Mouse (Mus musculus) CH12.LX (cell line): ENCODE results near the gene Prom1. TPM values are rescaled to one million over a fixed set of nuclear protein-coding genes. Genes with fewer than 3 reads are reported as not detected.

Experiments
- DNase-seq: peaks from one replicate; pipeline ENCODE4 v3.0.0-alpha.2; 2013; ENCODE audit errors: extremely low read depth
- H3K27ac ChIP-seq: 2 replicates; pipeline ENCODE4 v1.5.1; 2012; ENCODE audit warnings: low read depth, mild to moderate bottlenecking, control low read depth, moderate library complexity; ENCODE audit not compliant: insufficient read depth
- H3K27me3 ChIP-seq: replicated peaks from 2 replicates; pipeline ENCODE3; 2012; ENCODE audit warnings: inconsistent platforms
- H3K36me3 ChIP-seq, 2 experiments: replicated peaks in 1 of 2; 2 replicates each; pipeline versions ENCODE3 to v1.6.1; 2012; ENCODE audit warnings: inconsistent platforms in 1 of 2, low read length in 1 of 2, mild to moderate bottlenecking in 1 of 2, mixed read lengths in 1 of 2, moderate library complexity in 1 of 2; ENCODE audit not compliant: control insufficient read depth in 1 of 2, insufficient read depth in 1 of 2
- H3K4me1 ChIP-seq, 2 experiments: 2 replicates each; pipeline ENCODE4 v1.6.1; 2012; ENCODE audit warnings: inconsistent platforms in 1 of 2, moderate library complexity in 1 of 2; ENCODE audit not compliant: insufficient read depth in 2 of 2, control insufficient read depth in 1 of 2
- H3K4me2 ChIP-seq: 2 replicates; pipeline ENCODE4 v1.6.1; 2012; ENCODE audit warnings: low read depth, mild to moderate bottlenecking, control low read depth; ENCODE audit not compliant: poor library complexity, insufficient read depth, severe bottlenecking
- H3K4me3 ChIP-seq, 3 experiments: fragments of 150-350 bp in 1 of 3; sonication (generic) in 1 of 3; replicated peaks in 1 of 3; 2 replicates each; pipeline versions ENCODE3 to v1.5.1; 2011 to 2012; ENCODE audit warnings: low read depth in 2 of 3, low read length in 2 of 3, mild to moderate bottlenecking in 2 of 3, moderate library complexity in 2 of 3, control low read depth in 1 of 3, improper control_type of control experiment in 1 of 3, inconsistent platforms in 1 of 3, mixed read lengths in 1 of 3; ENCODE audit not compliant: poor library complexity in 1 of 3
- H3K79me2 ChIP-seq: replicated peaks from 2 replicates; pipeline ENCODE4 v1.6.1; 2012; ENCODE audit warnings: mild to moderate bottlenecking, moderate library complexity; ENCODE audit not compliant: control insufficient read depth, poor library complexity, insufficient read depth, severe bottlenecking; ENCODE audit errors: extremely low read depth
- H3K9ac ChIP-seq: 2 replicates; pipeline ENCODE4 v1.6.1; 2012; ENCODE audit warnings: low read depth, mild to moderate bottlenecking, control low read depth, moderate library complexity; ENCODE audit not compliant: insufficient read depth
- H3K9me3 ChIP-seq: replicated peaks from 2 replicates; pipeline ENCODE3; 2012; ENCODE audit warnings: low read length, inconsistent platforms, mixed read lengths
- BHLHE40 ChIP-seq: IDR thresholded peaks from 2 replicates; pipeline ENCODE4 v1.6.1; 2011; ENCODE audit warnings: mild to moderate bottlenecking, low read depth, low read length, improper control_type of control experiment
- CTCF ChIP-seq, 2 experiments: IDR thresholded peaks in 1 of 2; conservative IDR thresholded peaks in 1 of 2; 2 replicates each; pipeline ENCODE4 v1.5.1; 2011 to 2012; ENCODE audit warnings: low read depth in 2 of 2, low read length in 2 of 2, improper control_type of control experiment in 1 of 2, inconsistent platforms in 1 of 2, mild to moderate bottlenecking in 1 of 2, moderate library complexity in 1 of 2
- E2F4 ChIP-seq: IDR thresholded peaks from 2 replicates; pipeline ENCODE4 v1.6.1; 2011; ENCODE audit warnings: low read depth, low read length, improper control_type of control experiment; ENCODE audit not compliant: insufficient replicate concordance
- ETS1 ChIP-seq: conservative IDR thresholded peaks from 2 replicates; pipeline ENCODE4 v1.6.1; 2012; ENCODE audit warnings: low read depth, mild to moderate bottlenecking, inconsistent platforms, low read length, improper control_type of control experiment, moderate library complexity
- HCFC1 ChIP-seq: IDR thresholded peaks from 2 replicates; pipeline ENCODE4 v1.6.1; 2012; ENCODE audit warnings: low read depth, mild to moderate bottlenecking, inconsistent platforms, low read length, improper control_type of control experiment
- KAT2A ChIP-seq: IDR thresholded peaks from 2 replicates; pipeline ENCODE4 v1.6.1; 2012; ENCODE audit warnings: low read length, improper control_type of control experiment, inconsistent platforms; ENCODE audit not compliant: insufficient replicate concordance
- MAFK ChIP-seq: IDR thresholded peaks from 2 replicates; pipeline ENCODE4 v1.6.1; 2011; ENCODE audit warnings: low read length, improper control_type of control experiment; ENCODE audit not compliant: insufficient replicate concordance
- MEF2A ChIP-seq: IDR thresholded peaks from 2 replicates; pipeline ENCODE4 v1.6.1; 2014; ENCODE audit warnings: low read depth, mild to moderate bottlenecking, inconsistent platforms, low read length, improper control_type of control experiment, borderline replicate concordance
- MXI1 ChIP-seq: IDR thresholded peaks from 2 replicates; pipeline ENCODE4 v1.6.1; 2011; ENCODE audit warnings: mild to moderate bottlenecking, low read depth, low read length, improper control_type of control experiment
- MYC ChIP-seq: IDR thresholded peaks from 2 replicates; pipeline ENCODE4 v1.6.1; 2011; ENCODE audit warnings: low read depth, mild to moderate bottlenecking, improper control_type of control experiment, low read length
- NELFE ChIP-seq: IDR thresholded peaks from 2 replicates; pipeline ENCODE4 v1.6.1; 2011; ENCODE audit warnings: low read depth, low read length, improper control_type of control experiment
- NRF1 ChIP-seq: IDR thresholded peaks from 2 replicates; pipeline ENCODE4 v1.6.1; 2014; ENCODE audit warnings: low read depth, mild to moderate bottlenecking, inconsistent platforms, low read length, improper control_type of control experiment, moderate library complexity
- POLR2A ChIP-seq: IDR thresholded peaks from 2 replicates; pipeline ENCODE4 v1.6.1; 2011; ENCODE audit warnings: low read depth, mild to moderate bottlenecking, improper control_type of control experiment, low read length
- POLR2AphosphoS2 ChIP-seq: IDR thresholded peaks from 2 replicates; pipeline ENCODE4 v1.6.1; 2011; ENCODE audit warnings: low read depth, low read length, improper control_type of control experiment
- RCOR1 ChIP-seq: conservative IDR thresholded peaks from 2 replicates; pipeline ENCODE4 v1.6.1; 2012; ENCODE audit warnings: low read depth, mild to moderate bottlenecking, inconsistent platforms, low read length, improper control_type of control experiment
- SIN3A ChIP-seq: IDR thresholded peaks from 2 replicates; pipeline ENCODE4 v1.6.1; 2012; ENCODE audit warnings: low read length, improper control_type of control experiment, inconsistent platforms
- TBP ChIP-seq: conservative IDR thresholded peaks from 2 replicates; pipeline ENCODE4 v1.6.1; 2011; ENCODE audit warnings: low read depth, low read length, improper control_type of control experiment
- TCF12 ChIP-seq: IDR thresholded peaks from 2 replicates; pipeline ENCODE4 v1.6.1; 2014; ENCODE audit warnings: low read depth, mild to moderate bottlenecking, inconsistent platforms, low read length, improper control_type of control experiment
- ZMIZ1 ChIP-seq: IDR thresholded peaks from 2 replicates; pipeline ENCODE4 v1.6.1; 2012; ENCODE audit warnings: low read depth, mild to moderate bottlenecking, inconsistent platforms, low read length, improper control_type of control experiment
- ZNF384 ChIP-seq: IDR thresholded peaks from 2 replicates; pipeline ENCODE4 v1.6.1; 2012; ENCODE audit warnings: low read depth, low read length, improper control_type of control experiment, inconsistent platforms
- dilution Hi-C: fragments of 300-500 bp; cut with MboI; formaldehyde crosslinking; loops from 2 replicates; pipeline ENCODE4 v1.14.3; 2020; ENCODE audit warnings: low sequenced_read_pairs; ENCODE audit not compliant: extremely low pct_unique_long_range_greater_than_20kb, extremely low pct_ligation_motif_present
- in situ Hi-C: fragments of 300-500 bp; cut with MboI; formaldehyde crosslinking; loops from 3 replicates; pipeline ENCODE4 v1.14.3; 2019; ENCODE audit warnings: low sequenced_read_pairs, low pct_ligation_motif_present, low pct_unique_long_range_greater_than_20kb, mixed read lengths
- polyA plus RNA-seq: library from polyadenylated mRNA; unstranded; fragments of >175 nt; gene quantifications from 2 replicates; pipeline ENCODE4 v1.2.1, GENCODE M21; 2012; ENCODE audit warnings: low read depth; ENCODE audit not compliant: insufficient read length
- total RNA-seq, 2 experiments: library from RNA; depleted of rRNA; stranded (reverse); fragments of 300-350 nt in 1 of 2; fragments of >200 nt in 1 of 2; gene quantifications; 2 replicates each; pipeline ENCODE4 v1.2.3; 2012 to 2014

Prom1 gene
- total and polyA plus RNA-seq, 3 experiments = 0.13 to 0.39 (median 0.21) TPM

DNA sequence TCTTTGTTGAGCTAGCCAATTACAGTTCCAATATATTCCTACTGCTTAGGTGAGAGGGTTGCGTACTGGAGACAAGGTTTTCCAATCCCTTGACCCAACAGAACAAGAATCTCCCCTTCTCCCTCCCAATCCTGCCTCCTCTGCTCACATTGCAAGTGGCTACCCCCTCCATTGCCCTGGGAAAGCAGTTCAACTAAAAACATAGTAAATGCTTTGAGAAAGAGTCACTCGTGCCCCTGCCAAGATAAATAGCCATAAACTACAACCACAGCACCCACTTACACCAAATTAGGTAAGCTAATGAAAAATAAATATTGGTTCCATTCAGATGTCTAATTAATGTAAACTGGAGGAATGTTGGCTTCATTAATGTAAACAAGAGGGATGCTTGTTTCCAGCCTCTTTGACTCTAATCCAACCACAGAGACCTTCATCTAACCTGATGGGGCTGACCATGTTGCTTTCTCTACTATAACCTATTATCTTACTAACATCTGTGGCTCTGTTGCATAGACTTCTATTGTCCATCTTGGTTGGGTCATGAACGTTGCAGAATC, 141.9 kb downstream of the Prom1 start:
- peaks cover 0 to under 1% of the 10 kb centered on the region in 2 experiments; a peak in 2 of 4 replicates for H3K4me1 ChIP-seq
- in situ Hi-C loops = no loop called here
- TF ChIP-seq ETS1 = no peak
- TF ChIP-seq ZMIZ1 = no peak
- TF ChIP-seq BHLHE40 = no peak
- no peak for TF ChIP-seq SIN3A
- TF ChIP-seq RCOR1 = no peak
- no peak for TF ChIP-seq MYC
- TF ChIP-seq POLR2AphosphoS2 = no peak
- TF ChIP-seq NELFE = no peak
- TF ChIP-seq CTCF (conservative IDR thresholded peaks at IDR 0.05 in 1 of 2, IDR thresholded peaks at IDR 0.05 in 1 of 2; ENCODE audit: low read depth in 2 of 2, low read length in 2 of 2) = no peak
- no peak for TF ChIP-seq MXI1
- no peak for TF ChIP-seq MAFK
- TF ChIP-seq KAT2A = no peak
- TF ChIP-seq HCFC1 = no peak
- H3K9ac ChIP-seq = no peak overlapping the region
- no peaks in the 10 kb centered on the region for H3K27me3 ChIP-seq
- H3K79me2 ChIP-seq = no peaks in the 10 kb centered on the region
- H3K9me3 ChIP-seq = no peaks in the 10 kb centered on the region
- H3K36me3 ChIP-seq = no peaks in the 10 kb centered on the region
- no peak overlapping the region for H3K27ac ChIP-seq
- H3K4me2 ChIP-seq = no peak overlapping the region
- dilution Hi-C loops = no loop called here
- no peak overlapping the region for H3K4me3 ChIP-seq
- no peak for DNase-seq

DNA sequence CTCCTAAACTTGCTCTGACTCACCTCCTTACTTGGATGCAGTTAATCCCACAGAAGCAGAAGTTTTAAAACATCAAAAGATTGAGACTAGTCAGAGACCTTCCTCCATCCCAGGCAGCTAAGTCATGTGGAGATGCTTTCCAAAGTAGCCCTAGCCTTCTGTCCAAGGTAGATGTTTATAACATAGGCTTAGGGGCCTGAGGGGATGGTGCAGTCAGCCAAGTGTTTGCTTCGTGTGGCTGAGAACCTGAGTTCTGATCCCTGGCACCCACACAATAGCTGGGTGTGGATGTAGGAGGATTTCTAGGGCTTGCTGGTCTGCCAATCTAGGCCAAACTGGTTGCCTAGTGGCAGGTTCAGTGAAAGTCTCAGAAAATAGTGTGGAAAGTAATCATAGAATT, 148.6 kb downstream of the Prom1 start:
- TF ChIP-seq NRF1 (no peak), TBP (no peak), NELFE (no peak), ZNF384 (no peak), ETS1 (no peak), POLR2A (no peak), MEF2A (no peak), RCOR1 (no peak), TCF12 (no peak), POLR2AphosphoS2 (no peak), MYC (no peak), KAT2A (no peak), E2F4 (no peak)
- Histone ChIP-seq H3K9me3 (no peaks in the 10 kb centered on the region), H3K4me1 (peaks cover 2 to 38% of the 10 kb centered on the region in 2 experiments), H3K27me3 (no peaks in the 10 kb centered on the region), H3K9ac (no peak overlapping the region), H3K4me3 (no peak overlapping the region), H3K4me2 (no peak overlapping the region), H3K36me3 (no peaks in the 10 kb centered on the region), H3K27ac (no peak overlapping the region), H3K79me2 (no peaks in the 10 kb centered on the region)
- dilution Hi-C loops (no loop called here), in situ Hi-C loops (no loop called here)
- DNase-seq = no peak
